Mouse (Mus musculus): Measurements from ENCODE around the gene Bdkrb2.

Gene Bdkrb2

DNA sequence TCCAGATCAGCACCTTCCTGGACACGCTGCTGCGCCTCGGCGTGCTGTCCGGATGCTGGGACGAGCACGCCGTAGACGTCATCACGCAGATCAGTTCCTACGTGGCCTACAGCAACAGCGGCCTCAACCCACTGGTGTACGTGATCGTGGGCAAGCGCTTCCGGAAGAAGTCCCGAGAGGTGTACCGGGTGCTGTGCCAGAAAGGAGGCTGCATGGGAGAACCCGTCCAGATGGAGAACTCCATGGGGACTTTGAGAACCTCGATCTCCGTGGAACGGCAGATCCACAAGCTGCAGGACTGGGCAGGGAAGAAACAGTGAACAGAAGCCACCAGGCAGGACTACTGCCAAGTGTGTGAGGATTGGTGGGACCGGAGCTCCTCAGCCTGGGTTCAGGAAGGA lies 29.3 kb downstream of the Bdkrb2 start:
- no peak for DNase-seq (ENCODE audit: low spot score)

DNA sequence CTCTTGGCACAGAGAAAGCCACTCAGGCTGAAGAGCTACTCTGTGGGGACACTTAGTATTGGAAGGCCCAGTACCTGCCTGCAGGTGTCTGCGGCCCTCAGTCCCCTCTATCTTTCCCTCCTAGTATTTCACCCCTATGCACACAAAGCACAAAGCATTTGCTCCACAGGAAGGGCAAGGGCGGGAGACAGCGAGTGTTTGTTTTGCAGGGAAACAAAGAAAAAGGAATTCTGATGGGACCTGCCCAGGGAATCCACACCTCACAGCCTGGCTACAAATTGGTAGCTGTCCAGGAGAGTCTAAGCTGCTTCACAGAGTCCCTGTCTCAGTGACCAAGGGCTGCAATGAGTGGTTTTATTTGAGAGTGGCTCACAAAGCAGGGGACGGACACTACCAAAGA lies 30.4 kb downstream of the Bdkrb2 start:
- DNase-seq (ENCODE audit: low spot score): no peak

DNA sequence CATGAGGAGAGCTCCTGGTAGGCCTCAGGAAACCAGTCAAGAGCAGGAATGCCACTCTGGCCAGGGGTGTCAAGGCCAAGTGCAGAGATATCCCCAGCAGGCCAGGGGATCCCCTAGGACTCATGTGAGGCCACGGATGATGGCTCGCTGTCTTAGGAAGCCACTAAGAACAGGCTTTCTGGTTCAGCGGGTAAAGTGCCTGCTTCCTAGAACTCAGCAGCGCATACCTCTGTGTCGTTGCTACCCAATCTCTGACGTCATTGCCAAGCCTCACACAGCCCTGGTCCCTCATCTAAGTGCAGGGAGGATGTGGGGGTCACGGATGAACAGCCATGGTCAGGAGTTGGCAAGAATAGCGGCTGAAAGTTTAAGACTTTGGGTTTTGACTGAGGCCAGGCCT lies 34.1 kb downstream of the Bdkrb2 start:
- no peak for DNase-seq (ENCODE audit: low spot score)

DNA sequence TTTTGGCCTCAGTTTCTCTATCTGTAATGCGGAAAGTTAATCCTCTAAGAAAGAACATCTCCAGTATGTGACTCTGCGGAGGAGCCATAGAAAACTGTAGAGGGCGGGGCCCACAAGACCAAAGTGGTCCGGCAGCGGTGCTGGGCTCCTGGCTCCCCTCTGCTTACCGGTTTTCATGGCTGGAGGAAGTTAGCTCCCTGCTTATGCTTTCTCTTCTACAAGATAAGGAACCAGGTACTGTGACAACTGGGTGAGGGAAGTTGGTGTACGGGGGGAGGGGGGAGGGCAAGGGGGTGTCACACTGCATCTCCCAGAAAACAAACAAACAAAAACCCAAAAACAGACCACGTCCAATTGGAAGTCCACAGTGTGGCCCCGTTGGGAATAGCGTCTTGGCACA lies 35.5 kb downstream of the Bdkrb2 start:
- no peak for DNase-seq (ENCODE audit: low spot score)

DNA sequence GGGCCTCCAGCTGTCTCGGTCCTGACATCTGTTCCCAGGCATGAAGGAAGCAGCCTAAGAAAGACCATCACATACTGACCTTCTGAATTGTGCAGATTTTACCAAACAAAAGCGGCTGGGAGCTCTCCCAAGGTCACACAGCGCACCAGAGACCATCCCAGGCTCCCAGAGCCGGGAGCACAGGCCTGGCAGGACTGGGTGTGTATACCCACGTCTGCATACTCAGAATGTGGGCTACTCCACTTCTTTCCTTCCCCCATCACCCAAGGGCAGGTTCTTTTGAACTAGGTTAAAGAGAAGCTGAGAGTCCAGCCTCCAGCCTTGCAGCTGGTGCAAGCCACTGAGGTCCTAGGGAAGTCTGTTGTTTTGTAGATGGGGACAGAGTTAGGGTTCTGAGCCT lies 36.1 kb downstream of the Bdkrb2 start:
- DNase-seq (ENCODE audit: low spot score): no peak

DNA sequence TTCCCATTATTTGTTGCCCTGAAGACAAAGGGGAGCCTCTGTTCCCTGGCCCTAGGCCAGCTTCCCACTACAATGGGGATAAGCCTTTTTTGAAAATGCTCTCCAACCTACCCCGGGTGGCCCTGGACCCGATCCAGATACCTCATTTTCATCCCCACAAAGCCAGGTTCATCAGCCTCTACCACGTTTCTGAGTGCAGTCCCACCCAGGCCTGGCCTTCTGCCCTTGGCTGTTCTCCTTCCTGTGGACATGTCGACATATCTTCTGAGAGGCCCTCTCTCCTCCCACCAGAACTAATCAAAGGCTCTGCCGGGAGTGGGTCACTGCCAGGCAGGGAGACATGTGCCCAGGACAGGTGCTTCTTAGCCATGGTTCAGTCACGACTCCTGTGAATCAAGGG lies 38.6 kb downstream of the Bdkrb2 start:
- DNase-seq (ENCODE audit: low spot score): no peak

DNA sequence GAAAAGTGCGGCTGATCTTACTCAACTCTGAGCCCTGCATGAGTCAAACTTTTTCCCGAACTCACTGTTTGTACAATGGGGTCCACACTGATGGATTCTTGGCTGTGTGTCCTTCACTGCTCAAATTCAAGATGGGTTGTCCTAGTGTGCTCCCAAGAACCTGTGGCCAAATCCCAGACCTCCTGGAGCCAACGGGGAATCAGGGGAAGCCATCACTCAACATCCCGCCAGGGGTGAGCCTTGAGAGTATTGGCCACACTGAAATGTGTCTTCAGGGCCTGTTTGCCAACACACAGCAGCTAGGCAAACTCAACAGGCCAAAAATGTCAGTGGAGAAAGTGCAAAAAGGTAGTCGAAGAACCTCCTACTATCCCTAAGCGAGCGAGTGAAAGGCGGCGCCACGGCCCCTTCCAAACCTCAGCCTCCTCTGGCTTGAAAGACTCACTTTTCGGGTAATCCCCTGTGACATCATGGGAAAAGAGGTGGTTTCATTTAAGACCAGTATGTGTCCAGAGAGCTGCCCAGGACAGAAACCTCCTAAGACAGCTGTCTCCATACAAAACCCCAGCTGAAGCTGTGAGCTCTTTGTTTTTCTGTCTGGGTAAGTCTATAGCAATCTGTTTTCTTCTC lies 39.7 kb downstream of the Bdkrb2 start, which contains the start of gene Bdkrb1:
Bdkrb1 (plus strand) TSS at position 505 of the 630 bp plus-strand sequence.
- no peak for DNase-seq (ENCODE audit: low spot score)

DNA sequence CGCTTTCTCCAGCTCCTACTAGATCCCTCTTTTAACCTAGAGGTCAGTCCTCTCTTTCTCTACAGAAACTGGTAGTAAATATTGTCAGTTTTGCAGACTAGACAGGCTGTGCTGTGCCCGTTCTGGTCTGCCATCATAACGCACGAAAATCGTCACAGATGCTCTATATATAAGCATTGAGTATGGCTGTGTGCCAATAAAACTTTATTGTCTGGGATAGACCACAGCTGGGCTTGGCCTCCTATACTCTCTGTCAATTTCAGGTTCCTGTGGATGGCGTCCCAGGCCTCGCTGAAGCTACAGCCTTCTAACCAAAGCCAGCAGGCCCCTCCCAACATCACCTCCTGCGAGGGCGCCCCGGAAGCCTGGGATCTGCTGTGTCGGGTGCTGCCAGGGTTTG lies 40.9 kb downstream of the Bdkrb2 start:
- DNase-seq (ENCODE audit: low spot score): no peak

DNA sequence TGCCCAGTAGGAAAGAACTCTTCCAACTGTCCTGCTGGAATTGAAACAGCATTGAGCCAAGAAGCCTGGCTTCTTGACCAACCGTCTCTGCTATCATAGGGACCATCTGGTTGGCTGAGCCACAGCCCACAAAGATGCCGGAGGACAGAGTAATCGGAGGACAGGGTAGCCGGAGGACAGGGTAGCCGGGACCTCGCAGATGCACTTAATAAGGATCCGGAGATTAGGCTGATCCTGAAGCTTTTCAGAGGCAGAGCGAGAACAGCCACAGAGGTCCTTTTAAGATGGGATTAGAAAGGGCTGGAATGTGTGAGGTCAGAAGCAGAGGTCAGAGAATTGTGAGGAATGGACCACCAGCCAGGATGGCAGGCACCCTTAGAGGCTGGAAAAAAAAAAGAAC lies 42.2 kb downstream of the Bdkrb2 start:
- no peak for DNase-seq (ENCODE audit: low spot score)

DNA sequence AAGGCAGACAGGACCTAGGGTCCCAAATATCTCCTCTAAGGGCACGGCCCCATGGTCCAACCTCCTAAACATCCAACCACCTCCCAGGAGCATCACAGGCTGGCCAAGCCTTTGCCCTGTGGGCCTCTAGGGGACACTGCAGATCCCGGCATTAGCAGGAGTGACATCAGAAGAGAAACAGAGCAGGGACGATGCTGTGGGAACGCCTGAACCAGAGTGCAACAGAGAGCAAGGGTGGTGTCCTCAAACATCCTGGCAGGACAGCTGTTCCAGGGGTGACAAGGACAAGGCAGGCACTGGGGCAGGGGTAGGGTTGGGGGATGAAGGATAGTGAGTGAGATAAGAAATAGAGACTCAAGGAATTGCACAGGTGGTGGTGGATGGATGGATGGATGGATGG lies 43.9 kb downstream of the Bdkrb2 start:
- DNase-seq (ENCODE audit: low spot score): no peak

DNA sequence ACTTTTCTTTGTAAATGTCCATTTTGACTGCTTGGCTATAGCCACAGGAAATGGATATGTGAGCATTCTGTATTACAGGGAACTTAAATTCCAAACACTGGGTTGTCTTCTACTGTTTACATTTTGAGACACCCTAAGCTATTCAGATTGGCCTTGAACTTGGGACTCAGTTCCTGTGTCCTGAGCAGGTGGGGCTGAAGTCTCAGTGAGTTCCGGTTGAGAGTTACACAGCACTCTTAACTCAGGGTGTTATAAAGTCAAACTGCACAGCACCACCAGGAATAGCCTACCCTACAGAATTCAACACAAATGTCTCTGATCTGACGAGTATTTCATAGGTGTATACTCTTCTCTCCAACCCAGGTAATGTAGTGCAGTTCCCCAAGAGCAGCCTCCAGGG lies 48.0 kb downstream of the Bdkrb2 start:
- DNase-seq (ENCODE audit: low spot score): no peak

DNA sequence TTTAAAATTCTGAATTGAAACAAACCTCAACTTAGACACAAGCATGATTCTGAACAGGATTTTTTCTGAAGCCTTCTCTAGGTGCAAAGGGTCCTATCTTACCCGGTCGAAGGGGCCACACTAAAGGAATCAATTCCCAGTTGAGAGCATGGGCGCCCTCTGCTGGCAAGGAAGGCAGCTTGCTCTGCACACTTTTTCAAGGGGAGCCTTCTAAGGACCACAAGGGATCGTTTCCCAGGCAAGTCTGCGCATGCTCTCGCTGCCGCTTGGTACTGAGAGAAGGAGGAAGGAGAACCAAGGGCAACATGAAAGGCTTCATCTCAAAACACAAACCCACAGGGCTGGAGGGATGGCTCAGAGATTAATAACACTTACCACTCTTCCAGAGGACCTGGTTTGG lies 48.7 kb downstream of the Bdkrb2 start:
- DNase-seq (ENCODE audit: low spot score): no peak

DNA sequence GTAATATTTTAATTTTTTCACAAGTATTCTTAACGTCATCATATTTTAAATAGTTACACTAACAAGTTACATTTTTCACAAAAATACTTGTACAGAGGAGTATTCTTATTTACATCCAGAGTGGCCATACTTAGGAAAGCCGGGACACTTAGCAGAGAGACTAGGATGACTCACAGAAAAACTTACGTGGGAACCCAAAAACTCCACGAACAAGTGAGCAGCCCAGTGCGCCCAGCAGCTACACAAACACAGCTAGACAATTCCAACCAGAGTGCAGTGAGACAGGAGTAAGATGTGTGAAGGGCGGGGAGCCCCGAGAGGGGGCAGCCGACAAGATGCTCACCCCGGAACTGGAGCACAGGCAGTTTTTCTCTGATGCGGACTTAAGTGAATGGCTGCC lies 50.5 kb downstream of the Bdkrb2 start:
- DNase-seq (ENCODE audit: low spot score): no peak

DNA sequence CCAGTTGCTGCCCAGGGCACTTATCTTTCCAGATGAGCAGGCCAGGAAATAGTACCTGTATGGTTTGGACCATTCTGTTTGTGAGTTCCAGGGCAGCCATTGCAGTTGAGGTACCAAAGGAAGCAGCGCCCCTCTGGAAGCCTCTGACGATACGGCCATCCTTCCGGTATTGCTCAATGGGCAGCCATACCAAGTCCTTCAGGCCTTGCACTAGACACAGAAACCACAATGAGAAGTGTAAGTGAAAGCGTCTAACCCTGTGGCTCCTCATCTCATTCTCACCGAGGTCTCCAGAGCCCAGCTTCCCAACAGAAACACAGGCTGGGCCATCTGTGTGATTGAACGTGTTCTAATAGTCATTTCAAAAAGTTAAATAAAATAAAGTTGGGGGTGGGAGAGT lies 59.0 kb downstream of the Bdkrb2 start:
- DNase-seq (ENCODE audit: low spot score): no peak

DNA sequence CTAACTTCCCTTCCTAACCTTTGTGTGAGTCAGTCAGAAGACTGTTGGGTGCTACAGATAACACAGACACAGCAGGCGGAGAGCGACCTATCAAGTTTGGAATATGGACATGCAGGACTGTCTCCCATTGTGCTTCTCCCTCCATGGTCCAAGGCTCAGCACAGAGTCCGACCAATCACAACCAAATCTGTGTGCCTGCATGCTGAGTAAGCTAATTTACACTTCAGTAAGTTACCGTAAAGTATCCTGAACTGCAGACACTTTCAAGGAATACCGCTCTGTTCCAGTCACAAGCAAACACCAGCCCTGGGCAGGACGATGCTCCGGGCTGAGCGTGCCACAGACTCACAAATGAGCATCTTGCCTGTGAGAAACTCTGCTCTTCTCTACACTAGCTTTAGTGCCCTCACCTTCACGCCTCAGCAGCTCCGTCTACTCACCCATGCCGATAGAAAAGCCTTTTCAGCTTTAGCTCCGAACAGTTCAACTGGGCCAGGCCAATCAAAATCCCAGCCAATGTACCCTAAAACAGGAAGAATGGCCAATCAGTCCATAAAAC lies 60.0 kb downstream of the Bdkrb2 start:
- DNase-seq (ENCODE audit: low spot score): no peak

DNA sequence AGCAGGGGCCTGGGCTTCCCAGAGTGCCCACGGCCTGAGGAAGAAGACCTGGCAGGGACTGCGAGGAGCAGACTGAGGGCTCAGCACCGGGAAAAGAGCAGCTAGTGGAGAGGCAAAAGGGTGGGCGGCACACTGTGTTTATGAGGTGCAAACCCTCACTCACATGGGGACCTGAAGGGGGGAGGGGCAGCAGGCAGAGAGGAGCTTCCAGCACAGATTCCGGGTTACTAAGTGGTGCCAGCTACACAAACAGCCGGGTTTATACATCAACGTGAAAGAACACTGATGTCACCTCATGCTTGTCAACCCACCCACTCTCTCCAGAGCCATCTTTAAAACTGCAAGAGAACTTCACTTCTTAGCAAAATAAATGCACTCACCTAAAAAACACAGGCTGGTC lies 62.8 kb downstream of the Bdkrb2 start:
- DNase-seq (ENCODE audit: low spot score): no peak

DNA sequence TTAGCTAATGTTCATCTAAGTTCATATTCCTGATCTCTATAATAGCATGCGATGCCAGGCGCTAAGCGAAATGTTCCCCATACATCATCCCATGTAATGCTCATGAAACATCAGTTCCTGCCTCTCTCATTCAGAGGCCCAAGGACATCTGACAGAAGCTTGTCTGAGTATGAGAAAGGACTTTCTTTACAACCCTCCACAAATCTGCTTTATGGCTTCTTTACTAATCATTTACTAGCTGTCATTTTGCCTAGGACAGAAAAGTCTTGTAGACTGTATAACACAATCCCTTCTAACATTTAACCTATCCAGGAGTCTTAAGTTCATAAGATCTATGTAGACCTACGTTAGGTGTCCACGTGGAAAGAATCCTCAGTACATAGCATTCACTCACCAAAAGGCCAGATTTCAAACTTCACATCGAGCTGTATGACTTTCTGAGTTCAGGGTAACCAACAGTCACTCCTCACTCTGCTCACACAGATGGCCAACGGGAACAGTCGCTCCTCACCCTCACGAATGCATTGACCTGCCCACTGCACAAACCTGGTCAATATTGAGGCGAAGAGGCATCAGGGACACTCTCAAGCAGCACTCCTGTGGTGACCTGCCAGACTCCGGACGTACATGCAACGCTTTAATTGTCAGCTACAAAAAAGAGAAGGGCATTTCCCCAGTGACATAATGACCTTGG lies 71.5 kb downstream of the Bdkrb2 start:
- DNase-seq (ENCODE audit: low spot score): no peak

DNA sequence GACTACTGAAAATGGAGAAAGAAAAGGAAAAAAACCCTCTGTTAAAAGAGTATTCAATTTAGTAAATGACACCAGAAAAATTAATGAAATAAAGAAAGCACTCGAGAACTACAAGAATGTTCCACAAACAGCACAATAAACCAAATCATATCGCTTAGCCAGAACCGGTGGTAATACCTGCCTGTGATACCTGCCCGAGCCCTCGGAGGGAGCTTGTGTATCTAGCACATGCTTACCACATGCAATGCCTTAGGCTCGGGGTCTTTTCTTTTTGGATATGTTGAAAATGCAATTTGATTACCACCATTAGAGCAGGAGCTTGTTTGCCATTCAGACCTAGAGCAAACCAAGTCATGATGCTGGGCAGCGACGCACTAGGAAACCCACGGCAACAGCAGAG lies 73.5 kb downstream of the Bdkrb2 start:
- DNase-seq (ENCODE audit: low spot score): no peak

DNA sequence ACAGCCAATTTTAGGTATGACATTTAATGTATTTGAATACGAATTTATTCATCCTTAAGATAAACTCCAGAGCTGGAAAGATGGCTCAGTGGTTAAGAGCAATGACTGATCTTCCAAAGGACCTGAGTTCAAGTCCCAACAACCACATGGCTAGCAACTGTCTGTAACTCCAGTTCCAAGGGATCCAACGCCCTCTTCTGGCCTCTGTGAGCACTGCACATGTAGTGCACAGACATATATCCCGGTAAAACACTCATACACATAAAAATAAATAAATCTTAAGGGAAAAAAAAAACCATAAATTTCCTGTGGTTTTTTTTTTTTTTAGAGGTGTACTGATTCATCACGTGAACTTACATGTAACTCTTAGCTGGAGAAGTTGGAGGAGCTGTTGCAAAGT lies 74.5 kb downstream of the Bdkrb2 start:
- no peak for DNase-seq (ENCODE audit: low spot score)

DNA sequence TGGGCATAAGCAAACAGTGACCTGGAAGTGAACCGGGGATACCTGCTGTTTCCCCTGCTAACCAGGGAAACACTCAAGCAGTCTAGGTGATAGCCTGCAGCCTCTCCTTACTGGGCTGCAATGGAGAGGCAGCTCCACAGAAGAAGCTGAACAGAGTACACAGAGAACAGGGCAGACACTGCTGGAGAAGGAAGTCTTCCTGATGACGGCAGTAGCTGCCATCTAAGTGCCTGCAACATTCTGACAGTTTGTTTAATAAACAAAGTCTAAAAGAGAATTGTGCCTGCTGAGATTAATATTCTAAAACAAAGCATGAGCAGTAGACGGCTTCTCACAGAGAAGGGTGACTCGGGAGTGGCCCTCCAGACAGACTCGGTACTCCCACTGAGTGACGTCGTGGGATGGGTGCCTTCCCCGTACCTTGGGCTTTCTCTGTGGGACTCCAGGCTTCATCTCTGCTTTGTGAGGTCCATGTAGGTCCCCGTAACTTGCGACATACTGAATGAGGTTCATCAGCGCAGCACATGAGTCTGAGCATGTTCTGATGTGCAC lies 79.8 kb downstream of the Bdkrb2 start:
- DNase-seq (ENCODE audit: low spot score): no peak
